10 mouse cellular contexts compared by ENCODE assay signal in genomic region chr17:31273631-31274030, GRCm38 (mm10). TPM values are rescaled to one million over a fixed set of nuclear protein-coding genes. Genes with fewer than 3 reads are reported as not detected.
"Had no signal": no experiment of that assay in that cellular context is flagged by ENCODE, and none has a peak within 500 bp of the region (broad histone marks: within the 10 kb centered on the region; RNA-seq: fewer than 3 reads in every experiment).

No protein-coding gene starts in this region.

- DNase-seq: liver, embryonic 13.5 days; liver, postnatal 0 days; lung, adult 2 months; lung, postnatal 14 days; lung, postnatal 36 days; right cerebral cortex, postnatal 25 days; thymus, adult 2 months; thymus, postnatal 25 days; thymus, postnatal 4 days had no signal

RNA-seq across cellular contexts. Expression of gene Rsph1, which starts 3.6 kb away (rescaled TPM):
- total RNA-seq: monocyte, adult 5-6 weeks had no signal
